Mouse (Mus musculus) thymus, postnatal 10 days (tissue): ENCODE data around the gene Uba3.

Source experiments
- DNase-seq, 2 experiments: peaks; one replicate each; pipeline ENCODE4 v3.0.0; 2021; ENCODE audit warnings: low spot score in 2 of 2

Gene Uba3

GRCm38 (mm10) chr6:97210191-97210961 is 4.9 kb upstream of the Uba3 start, which contains the start of gene Arl6ip5:
TSS of gene Arl6ip5 (plus strand) at chr6:97210689.
- DNase-seq: peak; percentile 83 to 85

- DNase-seq: no peak
Observed at GRCm38 (mm10) chr6:97209751-97210150, 4.3 kb upstream of the Uba3 start.

DNA sequence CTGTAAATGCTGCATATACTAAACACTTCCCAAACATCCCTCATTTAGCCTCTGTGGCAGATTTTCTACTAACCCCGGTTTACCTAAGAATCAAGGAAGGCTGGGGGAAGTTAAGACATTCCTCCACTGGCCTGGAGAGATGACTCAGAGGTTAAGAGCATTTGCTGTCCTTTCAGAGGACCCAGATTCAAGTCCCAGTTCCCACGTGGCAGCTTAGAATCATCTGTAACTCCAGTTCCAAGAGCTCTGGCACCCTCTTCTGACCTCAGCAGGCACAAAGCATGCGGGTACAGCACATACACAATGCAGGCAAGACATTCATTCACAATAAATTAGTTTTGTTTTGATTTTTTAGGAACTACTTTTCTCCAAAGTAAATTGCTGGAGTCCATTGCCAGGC is 3.8 kb upstream of the Uba3 start:
- no peak for DNase-seq

DNA sequence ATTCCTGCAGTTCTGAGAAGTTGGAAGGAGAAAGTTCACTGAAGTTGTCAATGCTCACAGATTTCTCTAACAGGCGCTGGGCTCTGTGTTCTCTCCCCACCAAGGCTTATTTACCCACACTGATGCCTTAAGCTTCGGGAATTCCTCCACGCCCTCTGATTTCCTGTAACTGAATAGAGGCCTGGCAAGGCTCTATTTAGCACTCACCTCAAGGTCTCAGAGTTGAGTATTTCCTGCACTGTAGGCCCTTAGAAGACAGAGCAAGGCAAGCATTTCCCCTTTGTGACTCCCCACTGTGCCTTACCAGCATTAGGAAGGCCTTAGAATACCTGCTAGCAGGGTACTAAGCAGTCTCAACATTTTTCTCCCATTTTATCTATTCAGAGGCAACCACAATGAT is 3.0 kb upstream of the Uba3 start:
- DNase-seq: no peak

DNA sequence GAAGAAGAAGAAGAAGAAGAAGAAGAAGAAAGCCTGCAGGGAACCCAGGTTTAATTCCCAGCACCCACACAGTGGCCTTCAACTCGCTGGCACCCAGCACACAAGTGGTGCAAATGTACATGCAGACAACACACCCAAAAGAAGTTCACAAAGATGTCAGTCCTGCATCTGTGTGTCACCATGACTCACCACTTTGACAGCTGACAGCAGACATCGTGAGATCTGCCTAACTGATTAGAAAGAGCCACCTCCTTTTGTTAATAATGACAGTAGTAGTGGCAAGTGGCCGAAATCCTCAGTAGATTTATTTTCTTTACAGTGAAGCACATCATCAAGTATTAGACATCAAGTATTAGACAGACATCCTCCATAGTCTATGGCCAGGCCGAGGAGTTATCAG is 1.6 kb upstream of the Uba3 start:
- no peak for DNase-seq

GRCm38 (mm10) chr6:97204952-97205351 is 495 bp downstream of the Uba3 start:
- DNase-seq: peak in 1 of 2 experiments; percentile 48

DNA sequence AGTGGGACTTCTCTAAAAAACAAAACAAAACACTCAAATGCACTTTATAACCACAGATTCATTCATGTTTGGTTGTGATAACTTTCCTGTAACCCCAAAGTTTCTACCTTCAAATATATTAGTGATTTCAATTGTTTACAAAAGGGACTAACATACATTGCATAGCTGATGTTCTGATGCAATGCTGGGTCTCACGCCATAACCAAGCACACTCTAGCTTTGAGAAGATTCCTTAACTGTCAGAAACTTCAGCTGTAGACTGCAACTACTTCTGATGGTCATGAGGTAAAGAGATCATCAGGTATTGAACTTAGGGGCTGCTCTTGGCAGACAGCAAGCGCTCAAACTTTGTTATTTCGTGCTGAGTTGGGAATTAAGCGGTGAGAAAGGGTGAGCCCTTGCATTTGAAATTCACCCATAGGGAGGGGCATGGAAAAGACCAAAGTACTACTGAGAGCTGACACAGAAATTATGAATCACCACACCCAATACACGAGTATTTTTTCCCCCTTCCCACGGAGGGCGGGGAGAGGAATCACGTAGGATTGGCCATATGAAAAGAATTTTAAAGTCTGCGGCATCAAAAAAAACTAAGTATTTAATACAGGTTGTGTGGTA is 1.1 kb downstream of the Uba3 start:
- no peak for DNase-seq

GRCm38 (mm10) chr6:97202477-97202876 is 3.0 kb downstream of the Uba3 start:
- DNase-seq: no peak

GRCm38 (mm10) chr6:97200437-97200836 is 5.0 kb downstream of the Uba3 start:
- DNase-seq: no peak

DNA sequence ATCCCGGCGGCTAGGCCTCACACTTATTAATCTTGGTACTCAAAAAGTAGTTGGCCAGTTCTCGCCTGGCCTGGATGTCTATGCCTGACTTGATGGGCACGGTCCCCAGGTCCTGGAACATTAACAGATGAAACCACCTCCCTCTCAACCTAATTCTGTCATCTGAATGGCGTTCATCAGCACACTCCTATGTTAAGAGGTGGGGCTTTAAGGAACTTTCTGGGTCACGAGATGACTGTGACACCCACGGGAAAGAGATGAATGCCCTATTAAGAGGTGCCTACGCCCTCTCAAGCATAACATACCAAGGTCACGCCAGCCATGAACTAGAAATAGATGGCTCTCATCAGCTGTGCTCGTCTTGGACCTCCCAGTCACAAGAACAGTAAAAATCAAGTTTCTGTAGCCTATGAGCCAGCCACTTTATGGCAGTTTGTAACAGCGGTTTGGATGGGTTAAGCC is 26.0 kb downstream of the Uba3 start:
- no peak for DNase-seq

- peak; percentile 91 to 96 for DNase-seq
Observed at GRCm38 (mm10) chr6:97178491-97179366, 26.7 kb downstream of the Uba3 start, which contains the start of gene Tmf1. TSS of gene Tmf1 (minus strand) at chr6:97179122.

DNA sequence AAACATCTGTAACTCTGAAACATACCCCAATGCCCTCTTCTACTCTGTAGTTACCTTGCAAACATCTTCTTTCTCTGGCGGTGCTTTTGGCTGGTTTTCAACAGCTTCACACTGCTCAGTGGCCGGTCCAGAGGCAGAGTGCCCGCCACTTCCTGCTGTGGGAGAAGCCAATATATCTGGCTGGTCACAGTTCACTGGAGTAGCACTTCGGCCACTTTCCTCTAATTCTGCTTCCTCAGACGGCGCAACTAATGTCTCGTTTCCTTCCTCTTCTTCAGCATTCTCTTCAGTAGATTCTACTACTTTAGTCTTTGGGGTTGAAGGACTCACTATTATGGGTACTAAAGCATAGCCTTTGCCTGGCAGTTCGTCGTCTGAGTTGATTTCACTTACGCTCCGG is 29.7 kb downstream of the Uba3 start:
- DNase-seq: no peak

- DNase-seq: no peak
Observed at GRCm38 (mm10) chr6:97150156-97150555, 55.3 kb downstream of the Uba3 start.

DNA sequence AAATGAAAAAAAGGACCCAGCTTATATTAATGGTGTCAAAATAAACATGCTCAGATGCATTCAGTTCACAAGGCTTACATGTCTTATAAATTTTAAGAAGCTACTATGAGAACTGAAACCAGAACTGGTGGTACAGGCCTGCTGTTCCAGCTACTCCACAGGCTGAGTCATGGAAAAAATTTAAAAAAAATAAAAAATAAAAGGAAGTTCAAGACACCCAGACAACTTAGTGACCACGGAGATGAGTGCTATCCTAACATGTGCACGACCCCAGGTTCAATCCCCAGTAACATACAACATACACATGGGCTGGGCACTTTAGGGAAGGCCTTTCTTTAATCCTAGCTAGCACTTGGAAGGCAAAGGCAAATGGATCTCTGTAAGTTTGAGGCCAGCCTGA is 55.7 kb downstream of the Uba3 start:
- no peak for DNase-seq

DNA sequence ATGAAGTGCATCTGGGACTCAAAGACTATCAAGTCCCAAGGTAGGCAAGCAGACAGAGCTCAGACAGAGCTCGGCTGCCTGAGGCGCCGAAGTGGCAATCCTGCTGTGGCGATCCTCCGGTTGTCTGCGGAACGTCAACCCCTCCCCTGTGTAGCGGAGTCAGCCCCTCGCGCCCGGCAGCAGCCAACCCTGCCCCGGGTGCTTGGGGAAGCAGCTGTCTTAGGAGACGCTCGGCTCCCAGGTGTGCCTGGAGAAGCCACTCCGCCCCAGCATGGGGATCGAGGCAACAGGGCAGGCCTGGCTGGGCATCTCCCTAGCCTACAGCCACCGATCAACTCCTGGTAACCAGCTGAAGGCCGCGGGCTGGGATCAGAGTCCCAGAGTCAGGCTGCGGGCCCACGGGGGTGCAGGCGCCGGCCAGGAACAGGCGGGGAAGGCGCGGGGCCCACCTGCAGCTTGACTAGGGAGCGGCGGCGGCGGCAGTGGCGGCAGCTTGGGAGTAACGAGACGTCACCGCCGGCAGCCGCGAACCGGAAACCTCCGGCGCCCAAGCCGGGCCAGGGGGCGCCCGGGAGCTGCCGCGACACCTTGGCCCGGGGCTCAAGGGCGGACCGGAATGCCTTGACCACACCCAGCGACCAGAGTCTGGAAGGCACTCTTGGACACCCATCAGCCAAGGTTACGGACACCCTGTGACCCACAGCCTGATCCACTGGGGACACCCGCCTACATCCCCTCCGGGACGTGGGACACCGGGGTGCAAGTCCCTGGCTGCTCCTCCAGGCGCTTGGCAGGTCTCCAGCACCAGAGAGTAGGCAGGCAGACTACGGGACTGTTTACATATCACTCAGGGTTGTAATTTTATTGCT is 56.8 kb downstream of the Uba3 start, which contains the start of gene Eogt:
Gene Eogt, minus strand, starts transcription at position 800 of the 869 bp plus-strand sequence.
- peak; percentile 67 to 85 for DNase-seq

GRCm38 (mm10) chr6:97147755-97148382 is 57.6 kb downstream of the Uba3 start:
- no peak for DNase-seq

- no peak for DNase-seq
Observed at GRCm38 (mm10) chr6:97145156-97145555, 60.3 kb downstream of the Uba3 start.

- no peak for DNase-seq
Observed at GRCm38 (mm10) chr6:97144359-97144758, 61.1 kb downstream of the Uba3 start.

DNA sequence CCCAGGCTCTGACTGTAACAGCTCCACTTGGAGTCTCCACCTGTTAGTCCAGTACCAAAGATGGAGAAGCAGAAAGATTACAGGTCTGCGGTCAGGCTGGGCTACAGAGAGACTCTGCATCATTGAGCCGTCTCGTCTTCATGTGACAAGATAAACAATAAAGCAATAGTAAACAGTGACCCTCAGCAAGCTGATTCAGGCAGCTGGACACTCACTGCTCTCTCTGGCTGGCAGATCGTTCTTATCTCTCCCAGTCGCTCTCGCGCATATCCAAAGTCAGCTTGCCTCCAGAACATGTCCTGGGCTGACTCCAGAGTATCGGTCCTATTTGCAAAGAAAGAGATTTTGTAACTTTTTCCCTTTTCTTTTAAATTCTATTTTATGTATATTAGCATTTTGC is 62.8 kb downstream of the Uba3 start:
- DNase-seq: no peak

- no peak for DNase-seq
Observed at GRCm38 (mm10) chr6:97141811-97142210, 63.6 kb downstream of the Uba3 start.
